Mouse (Mus musculus) lung, postnatal 0 days (tissue): ENCODE measurements around the gene Gstp1.

Experiments used
- CTCF ChIP-seq: IDR thresholded peaks from 2 replicates; pipeline ENCODE4 v1.5.1; 2016; ENCODE audit warnings: antibody characterized with exemption, mild to moderate bottlenecking
- EP300 ChIP-seq: IDR thresholded peaks from 2 replicates; pipeline ENCODE4 v1.6.1; 2016; ENCODE audit warnings: antibody characterized with exemption, mild to moderate bottlenecking, control low read depth

DNA sequence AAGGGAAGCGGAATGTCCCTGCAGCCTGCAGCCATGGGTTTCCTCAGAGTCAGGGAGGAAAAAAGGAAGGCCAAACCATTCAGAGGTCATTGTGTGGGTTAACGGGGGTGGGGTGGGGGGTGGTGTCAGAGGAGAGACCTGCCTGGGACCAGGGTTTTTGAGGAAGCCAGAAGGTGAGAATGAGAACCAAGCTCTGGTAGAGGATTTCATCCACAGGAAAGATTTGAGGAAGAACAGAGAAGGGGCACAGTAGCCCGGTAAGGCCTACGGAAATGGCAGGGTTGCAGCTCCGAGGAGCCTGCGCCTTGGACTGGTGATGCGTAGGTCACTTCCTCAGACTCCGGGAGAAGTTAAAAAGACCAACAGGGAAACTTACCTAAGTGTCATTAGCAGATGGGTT lies 33.0 kb upstream of the Gstp1 start:
- TF ChIP-seq CTCF (no peak), EP300 (no peak)
